Mouse (Mus musculus) heart, postnatal 0 days (tissue): Measurements from ENCODE around the gene Bud13. TPM values are rescaled to one million over a fixed set of nuclear protein-coding genes. Genes with fewer than 3 reads are reported as not detected.

ENCODE experiments used
- ATAC-seq: fragments of 200-750 bp; cut with Nextera tagmentation; 2 replicates; pipeline ENCODE4 v1.8.0; 2017; ENCODE audit warnings: low read depth, moderate number of reproducible peaks, moderate library complexity; ENCODE audit not compliant: insufficient read depth
- DNase-seq: peaks from one replicate; pipeline ENCODE4 v3.0.0-alpha.2; 2016; ENCODE audit warnings: low spot score
- H3K27ac ChIP-seq: fragments of 300-500 bp; sonication (generic); 2 replicates; pipeline ENCODE4 v1.5.1; 2014; ENCODE audit warnings: low read depth, mild to moderate bottlenecking
- H3K27me3 ChIP-seq: fragments of 300-500 bp; sonication (generic); 2 replicates; pipeline ENCODE4 v1.6.1; 2014; ENCODE audit warnings: low read length, mixed read lengths; ENCODE audit not compliant: control insufficient read depth, insufficient read depth
- H3K36me3 ChIP-seq: fragments of 300-500 bp; sonication (generic); replicated peaks from 2 replicates; pipeline ENCODE4 v1.6.1; 2014; ENCODE audit warnings: low read length, mixed read lengths; ENCODE audit not compliant: control insufficient read depth, insufficient read depth
- H3K4me1 ChIP-seq: fragments of 300-500 bp; sonication (generic); 2 replicates; pipeline ENCODE4 v1.6.1; 2014; ENCODE audit warnings: antibody characterized with exemption; ENCODE audit not compliant: control insufficient read depth, insufficient read depth
- H3K4me2 ChIP-seq: fragments of 300-500 bp; sonication (generic); 2 replicates; pipeline ENCODE4 v1.6.1; 2014; ENCODE audit warnings: low read depth, mild to moderate bottlenecking, low read length, moderate library complexity
- H3K4me3 ChIP-seq: fragments of 300-500 bp; sonication (generic); 2 replicates; pipeline ENCODE4 v1.5.1; 2014; ENCODE audit warnings: low read depth, low read length
- H3K9ac ChIP-seq: fragments of 300-500 bp; sonication (generic); replicated peaks from 2 replicates; pipeline ENCODE4 v1.6.1; 2014; ENCODE audit warnings: low read depth, low read length, mixed read lengths
- H3K9me3 ChIP-seq: fragments of 300-500 bp; sonication (generic); replicated peaks from 2 replicates; pipeline ENCODE4 v1.6.1; 2016; ENCODE audit warnings: low read length; ENCODE audit not compliant: control insufficient read depth
- CTCF ChIP-seq: IDR thresholded peaks from 2 replicates; pipeline ENCODE4 v1.5.1; 2016; ENCODE audit warnings: antibody characterized with exemption, control low read depth, low read depth
- EP300 ChIP-seq: IDR thresholded peaks from 2 replicates; pipeline ENCODE4 v1.6.1; 2016; ENCODE audit warnings: antibody characterized with exemption, low read depth
- WGBS: fragments of 180-500 bp; shearing (Covaris S2); extraction: QIAGEN DNeasy Blood & Tissue Kit; methylation state at CpG from one replicate; pipeline ENCODE4 v1.1.7; 2014; 5-methylcytosine and 5-hydroxymethylcytosine counted together
- polyA plus RNA-seq: library from polyadenylated mRNA; unstranded; fragments of >200 nt; fragmentation: Nextera tagmentation; extraction: Ambion mirVana; gene quantifications from 2 replicates; pipeline ENCODE4 v1.2.1, GENCODE M21; 2015
- total RNA-seq: library from RNA; depleted of rRNA; stranded (reverse); fragments of >200 nt; gene quantifications from 2 replicates; pipeline ENCODE4 v1.2.3, GENCODE M21; 2014; ENCODE audit warnings: low replicate concordance

Gene Bud13
- total and polyA plus RNA-seq, 2 experiments from 2014 or later = 7.6 to 12.0 TPM

- Histone ChIP-seq H3K4me2 (no peak within 1 kb of the TSS), H3K9me3 (no peaks in the 10 kb centered on the region), H3K36me3 (no peaks in the 10 kb centered on the region), H3K4me1 (0 out of 2 replicates have a peak, but pooled peaks cover under 1% of the 10 kb centered on the region), H3K27ac (no peak within 1 kb of the TSS), H3K9ac (no peak within 1 kb of the TSS), H3K4me3 (no peak within 1 kb of the TSS), H3K27me3 (peaks cover 7% of the 10 kb centered on the region)
- no peak for DNase-seq
- TF ChIP-seq CTCF (no peak), EP300 (no peak)
- no peak for ATAC-seq
- 49% methylated on average over 7 of the region's 7 CpGs for WGBS
These were observed 14.4 kb upstream of the Bud13 start, which contains the start of gene Apoa5 for GRCm38 (mm10) chr9:46268343-46268873. TSS of gene Apoa5 (plus strand) at chr9:46268633.

- Histone ChIP-seq H3K4me2 (no peak overlapping the region), H3K9ac (no peak overlapping the region), H3K27me3 (peaks cover 7% of the 10 kb centered on the region), H3K4me3 (no peak overlapping the region), H3K9me3 (no peaks in the 10 kb centered on the region), H3K36me3 (no peaks in the 10 kb centered on the region), H3K27ac (no peak overlapping the region), H3K4me1 (peaks cover 7% of the 10 kb centered on the region; the same call in 1 of the 2 replicates)
- 69% methylated on average over 5 of the region's 5 CpGs for WGBS
- DNase-seq (no peak), ATAC-seq (no peak)
- TF ChIP-seq EP300 (no peak), CTCF (no peak)
These were observed 13.7 kb upstream of the Bud13 start for GRCm38 (mm10) chr9:46269125-46269524.

GRCm38 (mm10) chr9:46270782-46271181 lies 12.0 kb upstream of the Bud13 start:
- DNase-seq (no peak), ATAC-seq (no peak)
- no peak overlapping the region for H3K27ac ChIP-seq
- peaks cover 7% of the 10 kb centered on the region; the same call in 1 of the 2 replicates for H3K4me1 ChIP-seq
- no peak overlapping the region for H3K9ac ChIP-seq
- no peaks in the 10 kb centered on the region for H3K9me3 ChIP-seq
- H3K27me3 ChIP-seq = peaks cover 7% of the 10 kb centered on the region
- no peak overlapping the region for H3K4me2 ChIP-seq
- TF ChIP-seq EP300 = no peak
- no peak for TF ChIP-seq CTCF
- H3K4me3 ChIP-seq = no peak overlapping the region
- WGBS = 85% methylated on average over 4 of the region's 4 CpGs
- peaks cover 16% of the 10 kb centered on the region for H3K36me3 ChIP-seq

GRCm38 (mm10) chr9:46272070-46272469 lies 10.7 kb upstream of the Bud13 start:
- DNase-seq (peak; percentile 40), ATAC-seq (no peak)
- Histone ChIP-seq H3K4me2 (no peak overlapping the region), H3K4me1 (peaks cover 7% of the 10 kb centered on the region; the same call in 1 of the 2 replicates), H3K9ac (no peak overlapping the region), H3K27ac (no peak overlapping the region), H3K9me3 (no peaks in the 10 kb centered on the region), H3K36me3 (peaks cover 29% of the 10 kb centered on the region), H3K4me3 (no peak overlapping the region), H3K27me3 (peaks cover 7% of the 10 kb centered on the region)
- TF ChIP-seq CTCF (no peak), EP300 (no peak)
- 64% methylated on average over 9 of the region's 9 CpGs for WGBS

- Histone ChIP-seq H3K9ac (peak within 1 kb of the TSS; percentile 60), H3K4me2 (peak within 1 kb of the TSS; percentile 95), H3K27ac (peak within 1 kb of the TSS; percentile 78), H3K4me3 (peak within 1 kb of the TSS; percentile 87), H3K4me1 (peaks cover 7% of the 10 kb centered on the region; the same call in 1 of the 2 replicates), H3K36me3 (peaks cover 37% of the 10 kb centered on the region), H3K27me3 (peaks cover 7% of the 10 kb centered on the region), H3K9me3 (no peaks in the 10 kb centered on the region)
- 6% methylated on average over 45 of the region's 45 CpGs for WGBS
- TF ChIP-seq EP300 (no peak; the same call in 1 of the 2 replicates), CTCF (peak; percentile 20; the same call in 1 of the 2 replicates)
- ATAC-seq (peak; percentile 97), DNase-seq (peak; percentile 94)
These were observed 9.9 kb upstream of the Bud13 start, which contains the start of gene Zpr1 for GRCm38 (mm10) chr9:46272677-46273454. TSS of gene Zpr1 (plus strand) at chr9:46273064.
